Mouse (Mus musculus) ES-Bruce4 (cell line): ENCODE measurements around the gene Col8a2.

ENCODE experiments used
- CTCF ChIP-seq: IDR thresholded peaks from one replicate; pipeline ENCODE4 v1.8.1; 2011; ENCODE audit warnings: low read depth, low read length
- EP300 ChIP-seq: IDR thresholded peaks from 2 replicates; pipeline ENCODE4 v1.6.1; 2011; ENCODE audit warnings: low read depth, low read length; ENCODE audit not compliant: insufficient read depth
- POLR2A ChIP-seq: IDR thresholded peaks from one replicate; pipeline ENCODE4 v1.8.1; 2011; ENCODE audit warnings: low read length; ENCODE audit not compliant: insufficient read depth

DNA sequence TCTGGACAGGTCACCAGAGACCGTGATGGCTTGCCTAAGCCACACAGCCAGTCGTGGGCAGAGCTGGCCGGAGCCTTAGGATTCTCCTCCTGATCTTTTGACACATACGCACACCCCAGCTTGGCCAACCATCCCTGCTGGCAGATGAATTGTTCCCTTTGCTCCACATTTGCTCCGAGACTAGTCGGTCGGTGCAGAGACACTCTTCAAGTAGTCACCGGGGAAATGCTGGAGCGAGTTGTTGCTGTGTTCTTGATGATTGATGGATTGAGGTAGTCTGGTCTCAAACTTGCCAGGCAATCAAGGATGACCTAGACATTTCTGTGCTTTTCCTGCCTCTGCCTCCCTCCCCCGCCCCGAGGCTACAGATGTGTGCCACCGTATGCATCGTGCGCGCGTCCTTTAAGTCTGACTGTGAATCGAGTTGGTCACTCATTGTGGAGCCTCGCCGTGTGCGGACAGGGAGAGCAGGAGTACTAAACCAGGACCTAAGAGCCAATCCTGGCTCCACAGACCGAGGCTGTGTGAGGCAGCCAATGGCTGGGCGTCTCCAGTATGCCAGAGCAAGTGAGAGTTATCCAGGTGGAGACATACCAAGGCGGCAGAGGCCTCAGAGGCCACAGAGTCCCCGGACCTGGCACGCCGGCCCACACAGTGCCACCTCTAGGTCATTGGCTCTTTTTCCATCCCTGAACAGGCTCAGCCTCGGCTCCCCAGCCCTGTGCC lies 15.2 kb downstream of the Col8a2 start:
- no peak for TF ChIP-seq EP300
- TF ChIP-seq POLR2A: no peak
- no peak for TF ChIP-seq CTCF
